Mouse (Mus musculus) heart, postnatal 14 days (tissue): ENCODE measurements around the gene Dnm2. TPM values are rescaled to one million over a fixed set of nuclear protein-coding genes. Genes with fewer than 3 reads are reported as not detected.
"Not testable (repeated sequence)": the region's sequence is repeated elsewhere in the genome, so short reads cannot be mapped to it uniquely, and the experiment has no call there.

Experiments
- DNase-seq, 2 experiments: peaks; one replicate each; pipeline ENCODE4 v3.0.0; 2021 to 2022
- intact Hi-C: fragments of 180-260 bp; cut with DNase I; formaldehyde crosslinking; loops from one replicate; pipeline ENCODE4 v1.15.1; 2025
- total RNA-seq, 2 experiments: library from RNA; stranded (reverse); gene quantifications; 2 replicates each; pipeline ENCODE4 v1.2.3; 2021

Dnm2 gene
- total RNA-seq, 2 experiments from 2014 or later: 78.3 to 81.6 TPM

DNA sequence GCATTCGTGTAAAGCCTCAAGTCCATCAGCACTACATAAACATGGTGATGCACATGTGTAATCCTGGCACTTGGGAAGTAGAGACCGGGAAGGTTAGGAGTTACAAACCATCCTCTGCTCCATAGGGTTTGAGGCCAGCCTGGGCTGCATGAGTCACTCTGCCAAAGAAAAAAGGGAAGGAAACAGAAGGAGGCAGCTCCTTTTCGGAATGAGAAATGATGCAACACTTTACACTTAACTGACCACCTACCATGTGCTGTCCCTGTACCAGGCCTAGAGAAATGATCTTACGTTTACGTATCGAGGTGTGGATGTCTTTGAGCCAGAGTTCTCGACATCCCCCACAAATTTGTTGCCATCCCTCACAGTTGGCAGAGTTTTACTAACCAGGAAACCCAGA, 28.3 kb downstream of the Dnm2 start:
- DNase-seq: no peak

DNA sequence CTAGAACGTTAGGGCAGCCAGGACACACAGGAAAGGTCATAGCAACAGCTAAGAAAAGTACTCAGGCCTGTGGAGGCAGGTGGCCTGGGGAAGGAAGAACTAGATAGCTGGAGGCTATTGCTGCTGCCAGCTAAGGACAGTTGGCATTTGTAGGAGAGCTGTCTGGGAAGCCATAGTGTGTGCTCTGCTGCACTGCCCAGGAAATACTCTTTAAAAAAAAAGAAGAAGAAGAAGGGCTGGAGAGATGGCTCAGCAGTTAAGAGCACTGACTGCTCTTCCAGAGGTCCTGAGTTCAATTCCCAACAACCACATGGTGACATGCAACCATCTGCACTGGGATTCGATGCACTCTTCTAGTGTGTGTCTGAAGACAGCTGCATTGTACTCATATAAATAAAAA, 28.8 kb downstream of the Dnm2 start:
- intact Hi-C loops: no loop called here
- DNase-seq: no peak

More for the DNA sequence above, 28.3 kb downstream of the Dnm2 start:
- intact Hi-C loops: no loop called here

DNA sequence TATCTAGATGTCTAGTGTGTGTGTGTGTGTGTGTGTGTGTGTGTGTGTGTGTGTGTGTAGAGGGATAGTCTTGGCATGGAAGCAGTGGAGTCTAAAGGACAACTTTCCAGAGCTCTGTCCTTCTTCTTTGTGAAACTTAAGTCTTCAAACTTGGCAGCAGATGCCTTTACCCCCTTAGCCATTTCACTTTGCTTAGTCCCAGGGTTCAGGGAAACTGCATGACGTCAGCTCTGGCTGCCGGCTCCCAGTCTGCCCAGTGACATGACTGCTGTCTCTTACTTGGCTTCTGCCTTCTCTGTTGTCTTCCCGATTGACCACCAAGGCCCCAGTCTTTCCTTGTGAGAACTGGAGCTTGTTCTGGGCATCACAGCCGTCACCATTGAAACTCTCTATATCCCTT, 29.8 kb downstream of the Dnm2 start:
- intact Hi-C loops: no loop called here
- no peak for DNase-seq

DNA sequence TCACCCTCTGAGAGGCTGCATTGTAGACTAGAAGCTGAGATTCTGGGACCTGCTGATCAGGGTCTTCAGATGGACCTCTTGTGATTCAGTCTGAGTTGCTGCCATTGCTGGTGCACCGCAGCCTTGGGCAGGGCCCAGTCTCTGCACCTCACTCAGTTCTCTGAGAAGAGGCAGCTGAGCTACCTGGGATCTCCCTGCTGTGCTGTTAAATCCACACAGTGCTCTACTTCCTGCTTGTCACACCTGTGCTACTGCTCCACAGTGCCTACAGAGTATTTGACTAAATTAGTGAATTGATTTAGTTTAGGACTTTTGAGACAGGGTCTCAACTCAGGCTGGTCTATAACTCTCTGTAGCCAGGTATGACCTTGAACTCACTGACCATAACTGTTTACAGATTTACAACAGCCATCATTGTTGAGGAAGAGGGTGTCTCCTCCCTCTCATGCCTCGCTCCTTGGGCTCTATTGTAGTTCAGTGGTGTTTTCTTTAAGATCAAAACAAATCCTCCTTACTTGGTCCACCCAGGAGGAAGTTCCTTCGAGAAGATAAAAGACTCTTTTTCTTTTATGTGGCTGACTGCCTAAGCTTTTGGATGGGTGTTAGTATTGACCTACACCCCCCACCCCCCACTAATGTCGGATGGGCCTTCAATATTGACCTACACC, 30.5 kb downstream of the Dnm2 start:
- intact Hi-C loops: no loop called here
- DNase-seq: no peak

DNA sequence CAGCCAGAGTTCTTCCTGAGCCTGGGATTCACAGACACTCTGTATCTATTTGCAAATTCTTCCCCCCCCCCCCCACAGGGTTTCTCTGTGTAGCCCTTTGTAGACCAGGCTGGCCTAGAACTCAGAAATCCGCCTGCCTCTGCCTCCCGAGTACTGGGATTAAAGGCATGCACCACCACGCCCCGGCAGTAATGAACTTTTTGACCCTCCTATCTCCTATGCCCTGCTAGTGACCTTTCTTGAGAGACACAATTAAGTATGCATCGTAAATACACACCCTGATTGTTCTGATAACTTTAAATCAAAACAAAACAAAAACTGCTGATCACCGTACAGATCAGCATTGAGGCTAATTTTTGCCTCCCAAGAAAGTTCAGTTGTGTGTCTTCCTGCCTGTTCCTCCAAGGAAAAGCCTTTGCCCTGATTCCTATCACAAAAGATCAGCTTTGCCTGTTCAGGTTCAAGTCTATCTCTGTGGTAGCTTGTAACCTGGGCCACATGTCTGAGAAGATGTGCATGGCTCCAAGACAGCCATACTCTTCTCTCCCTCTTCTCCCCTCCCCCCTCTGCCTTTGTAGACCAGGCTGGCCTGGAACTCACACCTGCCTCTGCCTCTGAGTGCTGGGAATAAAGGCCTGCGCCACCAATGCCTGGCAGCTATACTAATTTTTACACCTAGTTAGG, 31.7 kb downstream of the Dnm2 start:
- intact Hi-C loops: no loop called here
- DNase-seq: no peak

DNA sequence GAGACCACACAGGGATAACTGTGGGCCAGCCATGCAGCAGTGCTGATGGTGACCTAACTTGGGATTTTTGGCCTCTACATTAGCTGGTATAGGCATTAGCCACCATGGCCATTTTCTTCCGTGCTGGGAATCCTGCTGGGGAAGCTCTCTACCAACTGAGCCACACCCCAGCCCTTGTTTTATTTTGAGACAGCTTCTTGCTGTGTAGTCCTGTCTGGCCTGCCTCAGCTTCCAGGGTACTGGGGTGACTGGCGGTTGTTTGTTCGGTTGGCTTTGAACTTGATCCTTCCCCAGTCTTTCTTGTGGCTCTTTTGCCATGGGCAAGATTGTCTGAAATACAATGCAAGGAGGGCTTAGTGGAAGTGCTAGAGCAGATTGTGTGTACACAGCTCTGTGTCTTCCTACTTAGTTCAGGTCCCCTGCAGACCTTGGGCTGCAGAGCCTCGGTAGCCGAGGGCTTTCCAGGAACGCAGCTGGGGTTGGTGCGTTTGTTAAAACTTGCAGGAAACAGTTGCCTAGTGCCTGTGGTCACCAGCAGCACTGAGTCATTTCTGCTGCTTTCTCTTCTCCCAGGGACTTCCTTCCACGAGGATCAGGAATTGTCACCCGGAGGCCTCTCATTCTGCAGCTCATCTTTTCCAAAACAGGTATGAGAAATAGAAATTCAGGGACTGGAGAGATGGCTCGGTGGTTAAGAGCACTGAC, 32.4 kb downstream of the Dnm2 start:
- intact Hi-C loops: no loop called here
- DNase-seq: no peak

DNA sequence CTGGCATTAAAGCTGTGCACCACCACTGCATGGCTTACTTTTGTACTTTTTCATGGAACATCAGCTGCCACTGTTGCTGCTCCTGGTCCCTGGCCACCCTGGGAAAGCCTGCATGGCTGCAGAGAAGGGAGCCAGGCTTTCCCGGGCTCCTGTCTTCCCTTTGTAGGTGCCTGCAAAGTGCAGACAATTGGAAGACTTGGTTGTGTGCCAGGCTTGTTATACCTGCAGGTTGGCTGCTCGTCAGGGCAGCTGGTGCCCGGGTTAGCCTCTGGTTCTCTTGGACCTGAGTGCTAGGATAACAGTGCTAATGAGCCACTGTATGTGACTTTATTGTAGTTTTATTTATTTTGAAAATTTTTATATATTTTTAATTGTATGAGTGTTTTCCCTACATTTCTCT, 34.1 kb downstream of the Dnm2 start:
- DNase-seq: no peak
- intact Hi-C loops: no loop called here

DNA sequence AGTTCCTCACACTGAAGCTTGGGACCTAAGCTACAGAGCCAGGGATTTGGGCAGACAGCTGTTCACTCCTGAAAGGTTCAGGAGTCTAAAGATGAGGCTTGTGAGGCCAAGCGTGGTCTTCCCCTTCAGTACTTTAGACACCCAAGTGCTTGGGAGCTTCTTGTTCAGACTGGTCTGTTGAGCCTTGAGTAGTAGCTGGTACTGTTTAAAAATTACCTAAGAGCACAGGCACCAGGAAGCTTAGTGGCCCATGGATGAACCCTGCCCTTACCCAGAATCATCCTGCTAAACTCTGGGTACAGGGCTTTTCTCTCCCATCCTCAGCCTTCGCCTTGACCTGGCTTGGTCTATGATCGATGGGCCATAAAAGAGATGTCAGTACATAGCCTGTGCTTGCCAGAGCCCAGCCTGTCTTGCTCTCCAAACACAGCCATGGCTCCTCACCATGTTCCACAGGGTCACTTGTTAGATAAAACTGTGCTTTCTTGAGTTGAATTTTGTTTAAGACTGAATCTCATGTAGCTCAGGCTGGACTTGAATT, 35.8 kb downstream of the Dnm2 start:
- no peak for DNase-seq
- intact Hi-C loops: no loop called here

DNA sequence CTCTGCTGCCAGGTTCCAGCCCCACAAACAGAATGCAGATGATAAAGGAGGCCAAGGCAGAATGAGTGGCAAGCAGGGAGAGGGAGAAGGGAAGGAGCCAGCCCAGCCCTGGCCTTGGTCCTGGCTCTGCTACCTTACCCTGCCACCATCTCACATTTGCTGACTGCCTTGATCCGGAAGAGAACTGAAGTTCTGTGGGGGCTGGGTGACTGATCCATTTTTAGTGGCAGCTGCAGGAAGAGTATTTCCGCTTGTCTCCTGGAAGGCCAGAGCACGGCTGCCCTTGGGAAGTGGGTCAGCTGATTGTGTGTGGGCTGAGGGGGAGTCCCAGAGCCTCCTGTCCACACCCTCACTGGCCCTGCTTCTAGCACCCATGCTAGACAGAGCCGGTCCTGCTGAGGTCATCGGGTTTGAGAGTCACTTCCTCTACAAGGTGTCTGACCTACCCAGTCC, 38.5 kb downstream of the Dnm2 start:
- DNase-seq: peak; percentile 73 to 78
- intact Hi-C loops: loop anchor here (2.0 kb wide), 1 partner anchor 38 kb away; the partner anchor contains the start of gene Dnm2

DNA sequence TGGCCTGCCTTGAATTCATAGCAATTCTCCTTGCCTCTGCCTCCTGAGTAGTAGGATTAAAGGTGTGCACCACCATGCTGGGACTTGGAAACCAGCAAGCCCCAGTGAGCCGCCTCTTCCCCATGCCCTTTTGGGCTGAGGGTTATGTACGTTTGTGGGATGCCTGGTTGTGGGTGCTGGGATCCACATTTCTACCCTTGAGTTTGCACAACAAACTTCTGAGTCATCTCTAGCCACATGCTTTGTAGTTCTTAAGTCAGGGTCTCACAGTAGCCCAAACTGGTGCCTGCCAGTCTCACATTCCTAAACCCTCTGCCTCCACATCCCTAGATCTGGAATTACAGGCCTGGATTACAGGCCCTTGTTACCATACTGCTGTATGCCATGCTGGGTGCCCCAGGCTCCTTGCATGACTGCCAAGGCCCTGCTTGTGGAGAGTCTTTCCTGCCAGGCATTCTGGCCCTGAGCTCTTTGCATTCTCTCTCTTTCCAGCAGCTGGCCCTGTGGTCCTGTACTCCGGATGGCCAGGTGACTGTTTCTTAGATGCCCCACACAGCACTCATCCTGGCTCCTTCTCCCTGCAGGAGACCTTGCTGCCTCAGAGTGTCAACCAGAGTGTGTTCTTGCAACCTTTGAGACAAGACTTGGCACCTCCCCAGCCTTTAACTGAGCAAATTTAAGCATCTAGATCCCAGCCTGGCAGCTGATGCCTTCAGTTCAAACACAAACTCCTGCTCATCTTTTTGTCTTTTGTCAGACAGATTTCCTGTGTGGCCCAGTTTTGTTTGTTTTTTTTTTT, 39.3 kb downstream of the Dnm2 start:
- no peak for DNase-seq

DNA sequence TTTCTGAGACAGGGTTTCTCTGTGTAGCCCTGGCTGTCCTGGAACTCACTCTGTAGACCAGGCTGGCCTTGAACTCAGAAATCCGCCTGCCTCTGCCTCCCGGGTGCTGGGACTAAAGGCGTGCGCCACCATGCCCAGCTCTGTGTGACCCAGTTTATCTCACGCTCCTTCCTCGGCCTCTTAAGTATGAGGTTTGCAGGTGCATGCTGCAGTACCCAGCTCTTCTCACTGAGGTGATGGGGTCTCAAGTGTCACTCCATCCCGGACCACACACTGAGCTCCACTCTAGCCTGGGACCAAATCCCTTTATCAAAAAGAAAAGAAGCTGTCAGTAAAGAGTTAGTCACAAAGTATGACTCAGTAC, 39.8 kb downstream of the Dnm2 start:
- intact Hi-C loops, DNase-seq: not testable (repeated sequence)

More for the DNA sequence above, 39.3 kb downstream of the Dnm2 start:
- intact Hi-C loops: loop anchor here (2.0 kb wide), 1 partner anchor 39 kb away; the partner anchor contains the start of gene Dnm2

DNA sequence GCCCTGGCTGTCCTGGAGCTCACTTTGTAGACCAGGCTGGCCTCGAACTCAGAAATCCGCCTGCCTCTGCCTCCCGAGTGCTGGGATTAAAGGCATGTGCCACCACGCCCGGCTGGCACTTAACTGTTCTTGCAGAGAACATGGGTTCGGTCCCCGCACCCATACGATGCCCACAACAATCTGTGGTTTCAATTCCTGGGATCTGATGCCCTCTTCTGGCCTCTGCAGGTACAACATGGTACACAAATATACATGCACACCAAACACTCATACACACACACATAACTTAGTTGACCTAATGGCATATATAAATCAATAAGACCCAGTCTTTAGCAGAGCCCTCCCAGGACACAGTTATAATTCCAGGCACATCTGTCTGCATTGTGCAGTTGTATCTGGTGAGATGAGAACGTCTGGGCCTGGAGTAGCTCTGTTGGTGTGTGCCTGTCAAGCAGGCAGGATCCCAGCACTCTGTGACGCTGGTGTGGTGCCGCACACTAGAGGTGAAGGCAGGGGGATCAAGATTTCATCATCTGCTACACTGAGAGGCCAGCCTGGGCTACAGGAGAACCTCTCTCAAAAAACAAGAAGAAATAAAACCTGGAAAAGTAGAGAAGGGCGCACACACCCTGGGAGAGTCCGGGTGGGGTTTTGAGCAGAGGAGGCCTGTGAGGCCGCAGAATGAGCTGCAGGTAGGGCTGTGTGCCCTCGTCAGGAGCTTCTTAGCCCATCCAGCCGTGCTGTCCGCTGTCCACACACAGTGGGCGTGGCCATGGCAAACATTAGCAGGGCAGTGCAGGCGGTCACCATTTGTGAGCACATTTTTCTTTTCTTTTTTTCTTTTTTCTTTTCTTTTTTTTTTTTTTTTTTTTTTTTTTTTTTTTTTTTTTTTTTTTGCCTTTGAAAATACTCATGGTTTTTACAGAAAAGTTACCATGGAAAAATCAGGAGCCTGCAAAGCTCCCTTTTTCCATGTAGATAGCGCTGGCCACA, 44.6 kb downstream of the Dnm2 start:
- peak; percentile 50 to 70 for DNase-seq
- intact Hi-C loops: loop anchor here (2.0 to 5.0 kb wide), 2 partner anchors 59 to 157 kb away; partner anchors contain the start of genes Ap1m2 and Qtrt1

DNA sequence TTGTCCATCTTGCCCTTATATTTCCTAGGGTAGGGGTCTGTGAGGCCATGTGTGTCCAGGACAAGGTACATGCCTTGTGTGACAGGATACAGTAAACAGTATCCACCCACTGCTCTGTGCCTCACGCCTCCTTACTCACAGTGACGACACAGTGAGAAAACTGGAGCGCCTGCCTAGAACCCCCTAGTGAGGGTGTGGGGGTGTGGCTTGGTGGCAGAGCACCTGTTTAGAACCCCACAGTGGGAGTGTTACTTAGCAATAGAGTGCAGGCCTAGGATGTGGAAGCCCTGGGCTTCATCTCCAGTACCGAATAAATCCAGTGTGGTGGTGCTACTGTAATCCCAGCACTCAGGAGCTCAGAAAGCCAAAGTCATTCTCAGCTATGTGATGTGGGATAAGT, 48.2 kb downstream of the Dnm2 start:
- DNase-seq: no peak
- intact Hi-C loops: loop anchor here (5.0 kb wide), 1 partner anchor 161 kb away; the partner anchor contains the start of gene Ap1m2

DNA sequence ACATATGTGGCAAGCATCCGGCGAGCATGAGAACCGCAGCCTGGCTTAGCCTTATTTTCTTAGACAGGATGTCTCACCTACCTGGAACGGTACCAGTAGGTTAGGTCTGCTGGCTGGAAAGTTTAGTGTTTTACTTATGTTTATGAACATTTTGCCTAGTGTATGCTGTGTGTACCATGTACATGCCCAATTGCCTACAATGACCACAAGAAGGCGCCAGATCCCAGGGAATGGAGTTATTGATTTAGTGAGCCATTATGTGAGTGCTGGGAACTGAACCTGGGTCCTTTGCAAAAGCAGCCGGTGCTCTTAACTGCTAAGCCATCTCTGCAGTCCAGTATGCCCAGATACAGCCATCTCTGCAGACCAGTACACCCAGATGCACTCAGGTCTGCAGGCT, 53.0 kb downstream of the Dnm2 start:
- intact Hi-C loops: no loop called here
- no peak for DNase-seq

DNA sequence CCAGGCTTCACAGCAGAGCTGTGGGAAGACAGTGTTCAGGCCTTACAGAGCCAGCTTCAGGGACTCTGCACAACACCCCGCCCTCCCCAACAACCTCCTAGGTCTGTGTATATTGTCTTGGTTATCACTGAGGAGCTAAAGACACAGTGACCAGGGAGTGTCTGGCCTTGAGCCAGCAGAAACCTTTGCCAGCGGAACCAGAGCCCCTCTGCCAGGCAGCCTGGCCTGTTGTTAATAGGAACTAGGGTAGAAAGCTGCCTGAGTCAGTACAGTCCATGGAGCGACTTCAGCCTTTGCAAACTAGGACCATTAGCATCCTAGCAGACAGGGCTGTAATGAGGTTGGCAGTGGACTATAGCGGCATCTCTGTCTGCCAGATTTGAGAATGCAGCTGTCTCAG, 59.4 kb downstream of the Dnm2 start:
- intact Hi-C loops: no loop called here
- DNase-seq: no peak

DNA sequence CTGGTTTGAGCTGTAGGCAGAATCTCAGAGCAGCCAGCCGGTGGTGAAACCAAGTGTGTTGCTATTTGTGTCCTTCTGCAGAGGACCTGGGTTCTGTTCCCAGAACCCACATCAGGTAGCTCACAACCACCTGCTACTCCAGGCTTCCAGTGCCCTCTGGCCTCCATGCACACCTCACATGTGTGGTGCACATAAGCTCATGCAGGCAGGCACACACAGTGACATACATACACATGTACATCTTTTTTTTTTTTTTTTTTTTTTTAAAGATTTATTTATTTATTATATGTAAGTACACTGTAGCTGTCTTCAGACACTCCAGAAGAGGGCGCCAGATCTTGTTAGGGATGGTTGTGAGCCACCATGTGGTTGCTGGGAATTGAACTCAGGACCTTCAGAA, 63.5 kb downstream of the Dnm2 start:
- DNase-seq, intact Hi-C loops: not testable (repeated sequence)

DNA sequence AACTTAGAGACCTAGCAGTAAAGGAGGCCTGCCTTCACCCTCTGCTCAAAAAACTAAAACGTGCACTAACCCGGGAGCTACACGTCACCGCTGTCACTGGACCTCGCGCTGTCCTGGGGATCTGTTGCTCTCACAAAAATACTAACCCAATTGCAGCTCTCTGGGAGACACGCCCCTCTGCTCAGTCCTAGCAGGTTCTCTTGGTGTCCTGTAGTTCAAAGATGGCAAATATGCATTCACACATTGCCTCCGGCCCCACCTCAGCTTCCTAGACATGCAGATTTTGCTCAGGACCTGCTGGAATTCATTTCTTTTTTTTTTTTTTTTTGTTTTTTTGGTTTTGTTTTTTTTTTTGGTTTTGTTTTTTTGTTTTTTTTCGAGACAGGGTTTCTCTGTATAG, 66.0 kb downstream of the Dnm2 start:
- intact Hi-C loops: no loop called here
- no peak for DNase-seq

DNA sequence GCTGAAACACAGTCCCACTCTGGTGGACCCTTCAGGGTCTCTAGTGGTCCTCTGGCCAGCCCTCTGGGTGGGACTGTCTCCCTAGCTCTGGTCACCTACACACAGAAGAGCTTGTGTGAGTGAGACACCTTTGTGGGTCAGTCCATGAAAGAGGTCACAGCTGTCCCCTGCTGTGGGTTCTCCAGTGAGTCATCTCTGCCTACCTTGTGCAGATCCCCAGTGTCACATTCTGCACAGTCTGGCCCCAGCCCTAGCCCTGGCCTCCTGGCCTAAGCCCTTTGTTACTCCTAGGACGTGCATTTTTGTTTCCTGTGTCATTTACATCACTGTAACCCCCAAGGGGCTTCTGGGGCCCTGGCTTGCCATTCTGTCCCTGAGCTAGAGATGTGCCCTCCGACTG, 69.2 kb downstream of the Dnm2 start:
- DNase-seq: no peak
- intact Hi-C loops: no loop called here

DNA sequence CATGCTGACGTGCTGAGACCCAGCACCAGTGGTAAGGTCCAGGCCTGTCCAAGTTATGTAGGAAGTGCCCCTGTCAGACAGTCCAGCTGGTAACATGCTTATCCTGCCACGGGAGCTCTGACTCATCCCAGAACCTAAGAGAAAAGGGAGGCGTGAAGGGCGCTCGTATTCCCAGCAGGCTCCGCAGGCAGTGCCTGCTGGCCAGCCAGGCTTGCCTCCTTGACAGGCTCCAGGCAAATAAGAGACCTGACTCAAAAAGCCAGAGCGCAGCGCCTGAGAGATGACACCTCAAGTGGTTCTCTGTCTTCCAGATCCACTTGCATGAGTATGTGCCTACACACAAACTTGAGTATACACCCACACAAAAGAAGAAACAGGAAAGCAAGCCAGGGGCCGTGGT, 70.0 kb downstream of the Dnm2 start:
- intact Hi-C loops: no loop called here
- no peak for DNase-seq
